Mouse (Mus musculus): ENCODE measurements around the gene Xpnpep3. TPM values are rescaled to one million over a fixed set of nuclear protein-coding genes. Genes with fewer than 3 reads are reported as not detected.

Xpnpep3 gene
- polyA plus RNA-seq, 1 experiment from 2014 or later = 13.2 TPM

- Histone ChIP-seq H3K27ac (no peak overlapping the region), H3K4me1 (peaks cover 16% of the 10 kb centered on the region), H3K27me3 (no peaks in the 10 kb centered on the region), H3K4me2 (no peak overlapping the region), H3K9ac (no peak overlapping the region), H3K36me3 (peaks cover 66% of the 10 kb centered on the region), H3K9me3 (replicated peaks) (no peaks in the 10 kb centered on the region), H3K4me3 (replicated peaks) (no peak overlapping the region)
- ATAC-seq (replicated peaks; ENCODE audit: low FRiP score) = no peak
- WGBS = 93% methylated on average over 1 of the region's 1 CpGs
These were observed 35.7 kb upstream of the Xpnpep3 start for GRCm38 (mm10) chr15:81364271-81364670.

- peaks cover 10% of the 10 kb centered on the region for H3K4me1 ChIP-seq
- H3K4me3 ChIP-seq (replicated peaks) = no peak overlapping the region
- 85% methylated on average over 8 of the region's 8 CpGs for WGBS
- peaks cover 76% of the 10 kb centered on the region for H3K36me3 ChIP-seq
- H3K9me3 ChIP-seq (replicated peaks) = no peaks in the 10 kb centered on the region
- H3K27ac ChIP-seq = no peak overlapping the region
- ATAC-seq (replicated peaks; ENCODE audit: low FRiP score) = no peak
- H3K27me3 ChIP-seq = no peaks in the 10 kb centered on the region
- H3K9ac ChIP-seq = no peak overlapping the region
- H3K4me2 ChIP-seq = no peak overlapping the region
These were observed 34.7 kb upstream of the Xpnpep3 start for GRCm38 (mm10) chr15:81365246-81365645.

- ATAC-seq (replicated peaks; ENCODE audit: low FRiP score) = no peak
- Histone ChIP-seq H3K27ac (no peak overlapping the region), H3K27me3 (no peaks in the 10 kb centered on the region), H3K36me3 (peaks cover 86% of the 10 kb centered on the region), H3K9ac (no peak overlapping the region), H3K9me3 (replicated peaks) (no peaks in the 10 kb centered on the region), H3K4me2 (no peak overlapping the region), H3K4me1 (peaks cover 5% of the 10 kb centered on the region), H3K4me3 (replicated peaks) (no peak overlapping the region)
- 74% methylated on average over 4 of the region's 4 CpGs for WGBS
These were observed 33.7 kb upstream of the Xpnpep3 start for GRCm38 (mm10) chr15:81366241-81366640.

DNA sequence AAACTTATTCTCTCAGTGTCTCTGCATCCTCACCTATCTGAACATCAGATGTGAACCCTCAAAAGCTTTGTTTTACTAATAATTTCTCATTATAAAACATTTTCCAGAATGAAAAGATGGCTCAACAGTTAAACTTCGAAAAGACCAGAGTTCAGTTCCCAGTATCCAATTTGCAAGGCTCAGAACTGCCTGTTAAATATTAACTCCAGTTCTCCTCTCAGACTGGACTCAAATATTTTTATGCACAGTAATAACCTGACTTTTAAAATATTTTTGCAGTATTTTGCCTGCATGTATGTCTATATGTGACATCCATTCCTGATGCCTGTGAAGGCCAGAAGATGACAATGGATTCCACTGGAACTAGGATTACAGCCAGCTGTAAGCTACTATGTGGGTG, 31.3 kb upstream of the Xpnpep3 start:
- ATAC-seq (replicated peaks; ENCODE audit: low FRiP score) = no peak
- H3K27me3 ChIP-seq = no peaks in the 10 kb centered on the region

GRCm38 (mm10) chr15:81370356-81370755, 29.6 kb upstream of the Xpnpep3 start:
- Histone ChIP-seq H3K4me3 (replicated peaks) (no peak overlapping the region), H3K4me1 (no peaks in the 10 kb centered on the region), H3K9me3 (replicated peaks) (no peaks in the 10 kb centered on the region), H3K27me3 (no peaks in the 10 kb centered on the region), H3K4me2 (no peak overlapping the region), H3K27ac (no peak overlapping the region), H3K36me3 (peaks cover 92% of the 10 kb centered on the region), H3K9ac (no peak overlapping the region)
- no peak for ATAC-seq (replicated peaks; ENCODE audit: low FRiP score)
- WGBS = 71% methylated on average over 1 of the region's 1 CpGs

More for the DNA sequence above, 31.3 kb upstream of the Xpnpep3 start:
- H3K27ac ChIP-seq = no peak overlapping the region
- no peak overlapping the region for H3K4me3 ChIP-seq (replicated peaks)
- no peak overlapping the region for H3K4me2 ChIP-seq
- WGBS = 89% methylated on average over 1 of the region's 1 CpGs
- no peak overlapping the region for H3K9ac ChIP-seq
- no peaks in the 10 kb centered on the region for H3K4me1 ChIP-seq
- no peaks in the 10 kb centered on the region for H3K9me3 ChIP-seq (replicated peaks)
- peaks cover 94% of the 10 kb centered on the region for H3K36me3 ChIP-seq

DNA sequence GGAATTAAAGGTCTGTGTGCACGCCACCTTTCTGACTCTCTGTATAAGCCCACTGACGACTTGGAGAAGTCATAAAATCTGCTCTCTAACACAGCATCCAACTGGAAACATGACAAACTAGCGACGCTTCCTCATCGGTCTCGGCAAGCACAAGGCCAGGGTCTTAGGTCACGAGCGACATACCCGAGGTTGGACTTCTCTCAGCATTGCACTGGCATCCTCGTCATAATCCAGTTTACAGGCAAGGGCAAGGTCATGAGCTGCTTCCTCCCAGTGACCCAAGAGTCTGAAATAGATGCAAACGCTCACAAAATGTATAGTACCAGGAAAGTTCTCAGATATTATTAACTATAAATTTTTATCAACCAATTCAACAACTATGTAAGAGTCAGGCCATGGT, 25.3 kb upstream of the Xpnpep3 start:
- ATAC-seq (replicated peaks; ENCODE audit: low FRiP score) = no peak
- H3K36me3 ChIP-seq = peaks cover 88% of the 10 kb centered on the region
- WGBS = 85% methylated on average over 11 of the region's 11 CpGs

DNA sequence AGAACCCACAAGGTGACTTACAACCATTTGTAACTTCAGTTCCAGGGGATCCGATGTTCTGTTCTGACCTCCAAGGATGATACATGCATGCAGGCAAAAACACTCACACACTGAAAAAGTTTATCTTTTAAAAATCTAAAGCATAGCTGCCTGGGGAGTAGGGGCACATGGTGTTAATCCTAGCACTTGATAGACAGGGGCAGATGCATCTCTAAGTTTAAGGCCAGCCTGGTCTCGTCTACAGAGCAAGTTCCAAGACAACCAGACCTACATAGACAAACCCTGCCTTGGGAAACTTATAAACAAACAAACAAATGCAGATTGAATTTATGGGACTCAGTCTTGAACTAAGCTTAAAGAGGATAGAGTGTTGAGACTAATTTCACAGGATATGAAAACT, 21.1 kb upstream of the Xpnpep3 start:
- no peak for ATAC-seq (replicated peaks; ENCODE audit: low FRiP score)
- no peak overlapping the region for H3K4me2 ChIP-seq
- H3K4me1 ChIP-seq = no peaks in the 10 kb centered on the region
- H3K27me3 ChIP-seq = no peaks in the 10 kb centered on the region
- H3K9ac ChIP-seq = no peak overlapping the region
- no peaks in the 10 kb centered on the region for H3K9me3 ChIP-seq (replicated peaks)
- H3K36me3 ChIP-seq = peaks cover 89% of the 10 kb centered on the region
- H3K27ac ChIP-seq = no peak overlapping the region
- no peak overlapping the region for H3K4me3 ChIP-seq (replicated peaks)
- WGBS = 90% methylated on average over 2 of the region's 2 CpGs

More for the DNA sequence above, 25.3 kb upstream of the Xpnpep3 start:
- no peak overlapping the region for H3K4me3 ChIP-seq (replicated peaks)
- no peaks in the 10 kb centered on the region for H3K4me1 ChIP-seq
- no peak overlapping the region for H3K27ac ChIP-seq
- no peak overlapping the region for H3K9ac ChIP-seq
- H3K9me3 ChIP-seq (replicated peaks) = no peaks in the 10 kb centered on the region
- no peaks in the 10 kb centered on the region for H3K27me3 ChIP-seq
- no peak overlapping the region for H3K4me2 ChIP-seq

GRCm38 (mm10) chr15:81386327-81386726, 13.6 kb upstream of the Xpnpep3 start:
- no peak for ATAC-seq (replicated peaks; ENCODE audit: low FRiP score)
- Histone ChIP-seq H3K9ac (no peak overlapping the region), H3K36me3 (peaks cover 97% of the 10 kb centered on the region), H3K27me3 (no peaks in the 10 kb centered on the region), H3K4me1 (no peaks in the 10 kb centered on the region), H3K4me3 (replicated peaks) (no peak overlapping the region), H3K4me2 (no peak overlapping the region), H3K9me3 (replicated peaks) (no peaks in the 10 kb centered on the region), H3K27ac (no peak overlapping the region)
- 90% methylated on average over 5 of the region's 5 CpGs for WGBS

DNA sequence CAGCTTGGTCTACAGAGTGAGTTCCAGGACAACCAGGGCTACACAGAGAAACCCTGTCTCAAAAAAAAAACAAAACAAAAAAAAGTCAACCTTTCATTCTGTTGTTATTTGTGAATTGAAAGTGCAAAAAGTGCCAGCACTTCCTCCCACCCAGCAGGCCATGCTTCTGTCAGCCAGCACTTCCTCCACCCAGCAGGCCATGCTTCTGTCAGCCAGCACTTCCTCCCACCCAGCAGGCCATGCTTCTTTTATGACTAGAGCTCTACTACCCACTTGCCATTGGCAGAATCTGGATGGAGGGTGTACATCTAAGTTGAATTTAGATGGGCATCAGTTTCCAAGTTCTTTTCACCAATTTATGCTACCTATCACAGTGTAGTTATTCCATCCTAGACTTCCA, 6.9 kb upstream of the Xpnpep3 start:
- H3K36me3 ChIP-seq = peaks cover 50% of the 10 kb centered on the region
- H3K9me3 ChIP-seq (replicated peaks) = no peaks in the 10 kb centered on the region
- no peaks in the 10 kb centered on the region for H3K27me3 ChIP-seq
- no peak for ATAC-seq (replicated peaks; ENCODE audit: low FRiP score)
- no peak overlapping the region for H3K4me3 ChIP-seq (replicated peaks)
- no peak overlapping the region for H3K4me2 ChIP-seq
- H3K9ac ChIP-seq = no peak overlapping the region
- H3K27ac ChIP-seq = no peak overlapping the region
- peaks cover 16% of the 10 kb centered on the region for H3K4me1 ChIP-seq

DNA sequence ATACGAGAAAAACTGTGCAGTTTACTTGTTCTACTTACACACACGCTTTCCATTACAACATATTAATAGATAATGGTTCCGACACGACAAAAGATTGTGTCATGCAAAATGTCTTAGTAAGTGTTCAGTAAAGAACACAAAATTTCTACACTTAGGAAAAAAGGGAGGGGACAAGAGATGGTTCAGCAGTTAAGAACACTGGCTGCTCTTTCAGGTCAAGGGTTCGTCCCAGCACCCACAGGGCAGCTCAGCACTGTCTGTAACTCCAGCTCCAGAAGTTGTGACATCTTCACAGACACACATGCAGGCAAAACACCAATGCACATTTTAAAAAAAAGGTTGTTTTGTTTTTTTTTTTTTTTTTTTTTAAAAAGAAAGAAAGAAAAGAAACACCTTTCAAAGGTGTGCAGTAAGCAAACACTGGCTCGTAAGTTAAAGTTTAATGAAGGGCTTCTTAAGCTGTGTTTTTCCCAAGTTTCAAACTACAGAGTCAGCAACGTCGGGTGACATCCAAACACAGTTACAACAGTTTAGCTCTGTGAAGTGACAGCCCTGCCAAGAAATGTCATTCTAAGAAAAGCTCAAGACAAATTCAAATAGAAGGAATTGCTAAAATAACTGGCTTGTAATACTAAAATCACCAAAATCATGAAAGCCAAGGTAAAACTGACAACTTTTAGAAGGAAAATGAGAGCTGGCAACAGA, 5.6 kb upstream of the Xpnpep3 start:
- H3K36me3 ChIP-seq = peaks cover 37% of the 10 kb centered on the region

DNA sequence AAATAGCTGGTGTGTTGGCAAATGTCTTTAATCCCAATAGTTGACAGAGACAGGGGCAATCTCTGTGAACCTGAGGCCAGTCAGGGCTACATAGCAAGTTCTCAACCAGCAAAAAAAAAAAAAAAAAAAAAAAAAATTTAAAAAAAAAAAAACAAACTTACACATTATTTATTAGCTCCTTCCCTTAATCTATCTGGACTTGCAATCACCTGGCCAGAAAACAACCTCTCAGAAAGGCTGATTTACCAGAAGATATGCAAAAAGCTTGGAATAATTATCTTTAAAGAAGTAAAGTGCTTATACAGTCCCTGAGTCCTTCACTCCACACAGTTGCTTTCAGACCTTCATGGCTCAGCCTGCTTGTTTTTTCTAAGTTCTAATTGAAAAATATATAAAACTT, 1.7 kb upstream of the Xpnpep3 start:
- Histone ChIP-seq H3K27me3 (no peaks in the 10 kb centered on the region), H3K4me3 (replicated peaks) (peak overlapping the region; percentile 84), H3K4me2 (peak overlapping the region; percentile 74), H3K4me1 (peaks cover 29% of the 10 kb centered on the region), H3K36me3 (peaks cover 5% of the 10 kb centered on the region), H3K9me3 (replicated peaks) (no peaks in the 10 kb centered on the region), H3K27ac (no peak overlapping the region), H3K9ac (peak overlapping the region; percentile 88)
- no peak for ATAC-seq (replicated peaks; ENCODE audit: low FRiP score)

More for the DNA sequence above, 5.6 kb upstream of the Xpnpep3 start:
- 80% methylated on average over 8 of the region's 8 CpGs for WGBS
- Histone ChIP-seq H3K27me3 (no peaks in the 10 kb centered on the region), H3K4me2 (no peak overlapping the region), H3K9me3 (replicated peaks) (no peaks in the 10 kb centered on the region), H3K4me1 (peaks cover 21% of the 10 kb centered on the region), H3K27ac (0 out of 2 replicates have a peak overlapping the region, but pooled peaks have one; percentile 27), H3K9ac (no peak overlapping the region), H3K4me3 (replicated peaks) (no peak overlapping the region)
- no peak for ATAC-seq (replicated peaks; ENCODE audit: low FRiP score)

DNA sequence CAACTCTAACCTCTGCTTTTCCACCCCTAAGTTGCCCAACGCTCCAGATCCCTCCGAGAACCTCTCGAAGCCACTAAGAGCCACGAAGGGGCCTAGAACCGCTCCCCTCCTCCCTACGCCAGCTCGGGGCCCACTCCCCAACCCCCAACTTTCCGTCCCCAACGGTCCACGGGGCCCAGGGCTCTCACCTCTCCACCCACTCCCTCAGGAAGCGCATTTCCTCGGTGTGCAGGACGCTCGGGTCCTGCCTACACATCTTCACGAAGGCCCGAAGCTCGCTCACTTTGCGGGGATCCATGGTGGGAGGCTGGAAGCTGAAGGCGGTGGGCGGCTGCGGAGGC, 671 bp upstream of the Xpnpep3 start:
- Histone ChIP-seq H3K4me1 (peaks cover 29% of the 10 kb centered on the region), H3K27me3 (no peaks in the 10 kb centered on the region), H3K4me3 (replicated peaks) (peak overlapping the region; percentile 84), H3K4me2 (peak overlapping the region; percentile 74), H3K9me3 (replicated peaks) (no peaks in the 10 kb centered on the region), H3K27ac (peak overlapping the region; percentile 90), H3K36me3 (no peaks in the 10 kb centered on the region), H3K9ac (peak overlapping the region; percentile 88)
- ATAC-seq (replicated peaks; ENCODE audit: low FRiP score) = no peak
- under 1% methylated on average over 21 of the region's 21 CpGs for WGBS

DNA sequence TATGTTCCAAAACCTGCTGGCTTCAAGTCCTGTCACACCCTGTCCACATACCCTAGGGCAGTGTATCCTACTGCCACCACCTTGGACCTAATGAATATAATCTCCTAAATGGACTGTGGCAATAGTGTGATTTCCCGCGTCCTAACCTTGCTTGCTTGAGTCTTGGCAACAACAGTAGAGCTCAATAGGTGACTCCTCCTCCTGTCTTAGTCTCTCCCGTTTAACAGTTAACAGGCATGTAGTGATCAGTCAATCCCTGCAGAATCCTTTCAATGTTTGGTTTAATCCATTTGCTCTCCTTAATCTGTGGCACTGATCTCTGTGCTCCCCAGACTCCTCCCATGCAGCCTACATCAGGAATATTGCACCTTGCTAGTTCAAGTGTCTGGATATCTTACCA, 5.1 kb downstream of the Xpnpep3 start:
- no peak for ATAC-seq (replicated peaks; ENCODE audit: low FRiP score)
- WGBS = 96% methylated on average over 3 of the region's 3 CpGs

More for the DNA sequence above, 5.1 kb downstream of the Xpnpep3 start:
- Histone ChIP-seq H3K4me2 (no peak overlapping the region), H3K9ac (no peak overlapping the region), H3K9me3 (replicated peaks) (no peaks in the 10 kb centered on the region), H3K4me1 (peaks cover 10% of the 10 kb centered on the region), H3K27me3 (no peaks in the 10 kb centered on the region), H3K4me3 (replicated peaks) (no peak overlapping the region), H3K27ac (no peak overlapping the region), H3K36me3 (no peaks in the 10 kb centered on the region)

Data from kidney, embryonic 15.5 days (tissue).